Mouse (Mus musculus): ENCODE measurements around the gene Mrps27.

- TF ChIP-seq CTCF (IDR thresholded peaks at IDR 0.05; ENCODE audit: control insufficient read depth, insufficient read depth, insufficient read length) = no peak
- no peak for TF ChIP-seq MAX (IDR thresholded peaks at IDR 0.05)
- no peak for TF ChIP-seq CEBPB (IDR thresholded peaks at IDR 0.05; ENCODE audit: low read depth)
- TF ChIP-seq USF1 (IDR thresholded peaks at IDR 0.05; ENCODE audit: low read depth) = no peak
Observed at GRCm38 (mm10) chr13:99371285-99371684, 26.7 kb downstream of the Mrps27 start.

All from C2C12 (cell line).